Mouse (Mus musculus) liver, adult 2 months (tissue): ENCODE measurements around the gene 1110017D15Rik. TPM values are rescaled to one million over a fixed set of nuclear protein-coding genes. Genes with fewer than 3 reads are reported as not detected.

Source experiments
- DNase-seq: peaks from one replicate; pipeline ENCODE4 v3.0.0-alpha.2; 2011; ENCODE audit warnings: low read depth, low spot score; ENCODE audit errors: extremely low read depth
- H3K27ac ChIP-seq: fragments of 200-500 bp; replicated peaks from 2 replicates; pipeline ENCODE4 v1.5.1; 2012; ENCODE audit warnings: low read depth, mild to moderate bottlenecking, control low read depth, inconsistent platforms, low read length; ENCODE audit not compliant: insufficient read depth
- H3K27me3 ChIP-seq: fragments of 200-500 bp; 2 replicates; pipeline ENCODE4 v1.6.1; 2012; ENCODE audit warnings: mild to moderate bottlenecking, moderate library complexity, low read length, inconsistent platforms; ENCODE audit not compliant: control insufficient read depth, insufficient read depth
- H3K36me3 ChIP-seq: fragments of 200-500 bp; 2 replicates; pipeline ENCODE4 v1.6.1; 2012; ENCODE audit warnings: low read length, inconsistent platforms; ENCODE audit not compliant: control insufficient read depth, insufficient read depth
- H3K4me1 ChIP-seq: fragments of 200-500 bp; 2 replicates; pipeline ENCODE4 v1.6.1; 2011; ENCODE audit warnings: low read length; ENCODE audit not compliant: control insufficient read depth, insufficient read depth
- H3K4me3 ChIP-seq: fragments of 200-500 bp; 2 replicates; pipeline ENCODE4 v1.5.1; 2011; ENCODE audit warnings: low read depth, mild to moderate bottlenecking, control low read depth, low read length, moderate library complexity; ENCODE audit not compliant: insufficient read depth
- H3K79me2 ChIP-seq: fragments of 200-500 bp; 2 replicates; pipeline ENCODE4 v1.6.1; 2012; ENCODE audit warnings: inconsistent platforms, mild to moderate bottlenecking, low read length, moderate library complexity; ENCODE audit not compliant: control insufficient read depth, insufficient read depth
- H3K9ac ChIP-seq: fragments of 200-500 bp; 2 replicates; pipeline ENCODE4 v1.6.1; 2012; ENCODE audit warnings: low read depth, mild to moderate bottlenecking, control low read depth, inconsistent platforms, low read length
- CTCF ChIP-seq: fragments of 200-500 bp; IDR thresholded peaks from 2 replicates; pipeline ENCODE4 v1.5.1; 2011; ENCODE audit warnings: low read depth, low read length, control low read depth
- POLR2A ChIP-seq: fragments of 200-500 bp; IDR thresholded peaks from 2 replicates; pipeline ENCODE4 v1.6.1; 2011; ENCODE audit warnings: low read length, control low read depth; ENCODE audit not compliant: insufficient read depth; ENCODE audit errors: extremely low read depth
- WGBS: fragments of 180-500 bp; shearing (Covaris S2); methylation state at CpG from one replicate; pipeline ENCODE4 v1.1.7; 2018; 5-methylcytosine and 5-hydroxymethylcytosine counted together
- polyA plus RNA-seq: library from polyadenylated mRNA; depleted of rRNA; stranded (reverse); fragments of >200 nt; gene quantifications from 2 replicates; pipeline ENCODE4 v1.2.3, GENCODE M21; 2012
- total RNA-seq: library from RNA; depleted of rRNA; stranded (reverse); fragments of >200 nt; gene quantifications from 2 replicates; pipeline ENCODE4 v1.2.3, GENCODE M21; 2014

1110017D15Rik gene
- total and polyA plus RNA-seq, 2 experiments = not detected

GRCm38 (mm10) chr4:41493464-41494116 is 23.5 kb downstream of the 1110017D15Rik start:
- no peak for TF ChIP-seq CTCF
- no peak for TF ChIP-seq POLR2A
- no peaks in the 10 kb centered on the region for H3K27me3 ChIP-seq
- peak overlapping the region; percentile 87 for H3K27ac ChIP-seq
- H3K4me3 ChIP-seq = no peak overlapping the region
- H3K36me3 ChIP-seq = peaks cover 3% of the 10 kb centered on the region; the same call in 1 of the 2 replicates
- peak; percentile 93 for DNase-seq
- 45% methylated on average over 3 of the region's 3 CpGs for WGBS
- H3K79me2 ChIP-seq = peaks cover 11% of the 10 kb centered on the region; the same call in 1 of the 2 replicates
- H3K9ac ChIP-seq = no peak overlapping the region
- H3K4me1 ChIP-seq = peaks cover 35% of the 10 kb centered on the region

GRCm38 (mm10) chr4:41492951-41493350 is 24.2 kb downstream of the 1110017D15Rik start:
- no peak for DNase-seq
- Histone ChIP-seq H3K79me2 (peaks cover 4% of the 10 kb centered on the region; the same call in 1 of the 2 replicates), H3K4me1 (peaks cover 35% of the 10 kb centered on the region), H3K36me3 (no peaks in the 10 kb centered on the region), H3K27me3 (no peaks in the 10 kb centered on the region), H3K27ac (peak overlapping the region; percentile 87; the same call in 1 of the 2 replicates), H3K4me3 (no peak overlapping the region), H3K9ac (no peak overlapping the region)
- TF ChIP-seq POLR2A (no peak), CTCF (no peak)
- 80% methylated on average over 7 of the region's 7 CpGs for WGBS

GRCm38 (mm10) chr4:41481601-41482017 is 35.5 kb downstream of the 1110017D15Rik start:
- peak; percentile 21 for DNase-seq
- H3K4me1 ChIP-seq = no peaks in the 10 kb centered on the region
- no peak overlapping the region for H3K4me3 ChIP-seq
- TF ChIP-seq CTCF (no peak), POLR2A (no peak)
- no peaks in the 10 kb centered on the region for H3K79me2 ChIP-seq
- WGBS = 80% methylated on average over 6 of the region's 6 CpGs
- H3K36me3 ChIP-seq = peaks cover 6% of the 10 kb centered on the region; the same call in 1 of the 2 replicates
- H3K27me3 ChIP-seq = no peaks in the 10 kb centered on the region
- no peak overlapping the region for H3K9ac ChIP-seq
- no peak overlapping the region; the same call in 1 of the 2 replicates for H3K27ac ChIP-seq

GRCm38 (mm10) chr4:41480254-41480653 is 36.9 kb downstream of the 1110017D15Rik start:
- no peaks in the 10 kb centered on the region for H3K79me2 ChIP-seq
- no peaks in the 10 kb centered on the region for H3K4me1 ChIP-seq
- H3K27ac ChIP-seq = no peak overlapping the region
- 81% methylated on average over 8 of the region's 8 CpGs for WGBS
- TF ChIP-seq CTCF (no peak), POLR2A (no peak)
- no peak for DNase-seq
- no peaks in the 10 kb centered on the region for H3K27me3 ChIP-seq
- no peak overlapping the region for H3K9ac ChIP-seq
- no peak overlapping the region for H3K4me3 ChIP-seq
- H3K36me3 ChIP-seq = peaks cover 6% of the 10 kb centered on the region; the same call in 1 of the 2 replicates

- WGBS = 86% methylated on average over 1 of the region's 1 CpGs
These were observed 37.7 kb downstream of the 1110017D15Rik start for GRCm38 (mm10) chr4:41479456-41479804.

GRCm38 (mm10) chr4:41478751-41479455 is 38.2 kb downstream of the 1110017D15Rik start:
- Histone ChIP-seq H3K79me2 (no peaks in the 10 kb centered on the region), H3K9ac (no peak overlapping the region), H3K4me1 (no peaks in the 10 kb centered on the region), H3K27ac (no peak overlapping the region), H3K36me3 (peaks cover 6% of the 10 kb centered on the region; the same call in 1 of the 2 replicates), H3K4me3 (no peak overlapping the region), H3K27me3 (no peaks in the 10 kb centered on the region)
- no peak for DNase-seq
- 83% methylated on average over 4 of the region's 4 CpGs for WGBS
- TF ChIP-seq CTCF (no peak), POLR2A (no peak)

More at GRCm38 (mm10) chr4:41479456-41479804, 37.7 kb downstream of the 1110017D15Rik start:
- H3K27me3 ChIP-seq = no peaks in the 10 kb centered on the region
- peaks cover 6% of the 10 kb centered on the region; the same call in 1 of the 2 replicates for H3K36me3 ChIP-seq
- H3K27ac ChIP-seq = no peak overlapping the region
- DNase-seq = peak; percentile 15
- H3K79me2 ChIP-seq = no peaks in the 10 kb centered on the region
- no peaks in the 10 kb centered on the region for H3K4me1 ChIP-seq
- H3K9ac ChIP-seq = no peak overlapping the region
- H3K4me3 ChIP-seq = no peak overlapping the region
- TF ChIP-seq CTCF (no peak), POLR2A (no peak)
